Mouse (Mus musculus): ENCODE results near the gene Elf2. TPM values are rescaled to one million over a fixed set of nuclear protein-coding genes. Genes with fewer than 3 reads are reported as not detected.

The Elf2 gene
- polyA plus RNA-seq, 1 experiment from 2014 or later, result 53.6 TPM

GRCm38 (mm10) chr3:51213111-51213510 is 127.4 kb downstream of the Elf2 start:
- H3K9ac ChIP-seq (replicated peaks), result no peak overlapping the region
- no peak overlapping the region for H3K4me2 ChIP-seq (replicated peaks)
- H3K27ac ChIP-seq (replicated peaks), result no peak overlapping the region
- H3K4me3 ChIP-seq, result no peak overlapping the region
- no peaks in the 10 kb centered on the region for H3K36me3 ChIP-seq
- H3K27me3 ChIP-seq, result no peaks in the 10 kb centered on the region
- H3K4me1 ChIP-seq, result no peaks in the 10 kb centered on the region
- no peaks in the 10 kb centered on the region for H3K9me3 ChIP-seq
- ATAC-seq (replicated peaks), result no peak
- WGBS, result 95% methylated on average over 3 of the region's 3 CpGs

- H3K9me3 ChIP-seq, result no peaks in the 10 kb centered on the region
- H3K4me1 ChIP-seq, result no peaks in the 10 kb centered on the region
- no peak for ATAC-seq (replicated peaks)
- H3K4me2 ChIP-seq (replicated peaks), result no peak overlapping the region
- no peaks in the 10 kb centered on the region for H3K36me3 ChIP-seq
- no peak overlapping the region for H3K4me3 ChIP-seq
- no peak overlapping the region for H3K27ac ChIP-seq (replicated peaks)
- WGBS, result 87% methylated on average over 3 of the region's 3 CpGs
- H3K9ac ChIP-seq (replicated peaks), result no peak overlapping the region
- H3K27me3 ChIP-seq, result no peaks in the 10 kb centered on the region
Observed at GRCm38 (mm10) chr3:51210485-51210884, 130.0 kb downstream of the Elf2 start.

- H3K4me1 ChIP-seq, result no peaks in the 10 kb centered on the region
- H3K9ac ChIP-seq (replicated peaks), result no peak overlapping the region
- H3K36me3 ChIP-seq, result no peaks in the 10 kb centered on the region
- WGBS, result 87% methylated on average over 7 of the region's 7 CpGs
- H3K27ac ChIP-seq (replicated peaks), result no peak overlapping the region
- H3K9me3 ChIP-seq, result no peaks in the 10 kb centered on the region
- no peak overlapping the region for H3K4me3 ChIP-seq
- no peak overlapping the region for H3K4me2 ChIP-seq (replicated peaks)
- no peak for ATAC-seq (replicated peaks)
- no peaks in the 10 kb centered on the region for H3K27me3 ChIP-seq
Observed at GRCm38 (mm10) chr3:51209503-51210314, 130.8 kb downstream of the Elf2 start.

GRCm38 (mm10) chr3:51208633-51209032 is 131.8 kb downstream of the Elf2 start:
- Histone ChIP-seq H3K9me3 (no peaks in the 10 kb centered on the region), H3K27me3 (no peaks in the 10 kb centered on the region), H3K36me3 (no peaks in the 10 kb centered on the region), H3K4me3 (no peak overlapping the region), H3K4me2 (replicated peaks) (no peak overlapping the region), H3K27ac (replicated peaks) (no peak overlapping the region), H3K4me1 (no peaks in the 10 kb centered on the region), H3K9ac (replicated peaks) (no peak overlapping the region)
- ATAC-seq (replicated peaks), result no peak
- WGBS, result 44% methylated on average over 5 of the region's 5 CpGs

- H3K4me2 ChIP-seq (replicated peaks), result no peak overlapping the region
- H3K36me3 ChIP-seq, result no peaks in the 10 kb centered on the region
- no peaks in the 10 kb centered on the region for H3K4me1 ChIP-seq
- WGBS, result 92% methylated on average over 7 of the region's 7 CpGs
- ATAC-seq (replicated peaks), result no peak
- no peak overlapping the region for H3K27ac ChIP-seq (replicated peaks)
- no peaks in the 10 kb centered on the region for H3K9me3 ChIP-seq
- no peaks in the 10 kb centered on the region for H3K27me3 ChIP-seq
- no peak overlapping the region for H3K9ac ChIP-seq (replicated peaks)
- H3K4me3 ChIP-seq, result no peak overlapping the region
Observed at GRCm38 (mm10) chr3:51206521-51206920, 133.9 kb downstream of the Elf2 start.

GRCm38 (mm10) chr3:51204897-51205296 is 135.6 kb downstream of the Elf2 start:
- no peak overlapping the region for H3K4me2 ChIP-seq (replicated peaks)
- 94% methylated on average over 14 of the region's 14 CpGs for WGBS

GRCm38 (mm10) chr3:51204441-51204840 is 136.0 kb downstream of the Elf2 start:
- no peak overlapping the region for H3K4me2 ChIP-seq (replicated peaks)
- WGBS, result 88% methylated on average over 5 of the region's 5 CpGs
- H3K4me1 ChIP-seq, result no peaks in the 10 kb centered on the region
- H3K36me3 ChIP-seq, result no peaks in the 10 kb centered on the region
- H3K9ac ChIP-seq (replicated peaks), result no peak overlapping the region
- no peak overlapping the region for H3K27ac ChIP-seq (replicated peaks)
- H3K9me3 ChIP-seq, result no peaks in the 10 kb centered on the region
- H3K4me3 ChIP-seq, result no peak overlapping the region
- no peak for ATAC-seq (replicated peaks)
- no peaks in the 10 kb centered on the region for H3K27me3 ChIP-seq

More at GRCm38 (mm10) chr3:51204897-51205296, 135.6 kb downstream of the Elf2 start:
- Histone ChIP-seq H3K27me3 (no peaks in the 10 kb centered on the region), H3K9ac (replicated peaks) (no peak overlapping the region), H3K9me3 (no peaks in the 10 kb centered on the region), H3K27ac (replicated peaks) (no peak overlapping the region), H3K4me3 (no peak overlapping the region), H3K4me1 (no peaks in the 10 kb centered on the region), H3K36me3 (no peaks in the 10 kb centered on the region)
- no peak for ATAC-seq (replicated peaks)

- 88% methylated on average over 6 of the region's 6 CpGs for WGBS
- Histone ChIP-seq H3K4me1 (no peaks in the 10 kb centered on the region), H3K9me3 (no peaks in the 10 kb centered on the region), H3K9ac (replicated peaks) (no peak overlapping the region), H3K4me3 (no peak overlapping the region), H3K27ac (replicated peaks) (no peak overlapping the region), H3K36me3 (no peaks in the 10 kb centered on the region), H3K27me3 (no peaks in the 10 kb centered on the region), H3K4me2 (replicated peaks) (no peak overlapping the region)
- no peak for ATAC-seq (replicated peaks)
Observed at GRCm38 (mm10) chr3:51203906-51204305, 136.6 kb downstream of the Elf2 start.

Small RNA genes within 50 kb of the gene (microRNA-seq; reads per million reads assigned to microRNA genes)
- not detected for gene Gm24282

Other genes with a start within 250 kb of the Elf2 start
- gene Noct, start 116.2 kb downstream of the Elf2 start, polyA plus RNA-seq (2015; fragmentation: Nextera tagmentation; extraction: Ambion mirVana), result 22.5 and 24.5 TPM in 2 replicates
- 0.50 and 0.60 TPM in 2 replicates for gene Mgarp, start 56.1 kb upstream of the Elf2 start, polyA plus RNA-seq (2015; fragmentation: Nextera tagmentation; extraction: Ambion mirVana)
- gene Ndufc1, start 68.3 kb upstream of the Elf2 start, polyA plus RNA-seq (2015; fragmentation: Nextera tagmentation; extraction: Ambion mirVana), result 732 and 752 TPM in 2 replicates
- gene Naa15, start 74.5 kb upstream of the Elf2 start, polyA plus RNA-seq (2015; fragmentation: Nextera tagmentation; extraction: Ambion mirVana), result 56.5 and 65.6 TPM in 2 replicates
- 26.6 and 27.8 TPM in 2 replicates for gene Rab33b, start 143.3 kb upstream of the Elf2 start, polyA plus RNA-seq (2015; fragmentation: Nextera tagmentation; extraction: Ambion mirVana)
- 4.4 and 5.5 TPM in 2 replicates for gene Setd7, start 220.2 kb upstream of the Elf2 start, polyA plus RNA-seq (2015; fragmentation: Nextera tagmentation; extraction: Ambion mirVana)